Mouse (Mus musculus) urinary bladder, adult 18-20 months (tissue): ENCODE results near the gene Gbf1.

Source experiments
- DNase-seq, 2 experiments: peaks; one replicate each; pipeline ENCODE4 v3.0.0; 2022; ENCODE audit warnings: low spot score in 2 of 2, mixed read lengths in 2 of 2

Gbf1 gene

GRCm38 (mm10) chr19:46223118-46223517 lies 70.8 kb downstream of the Gbf1 start:
- no peak for DNase-seq

GRCm38 (mm10) chr19:46224882-46225281 lies 72.6 kb downstream of the Gbf1 start:
- no peak for DNase-seq

- no peak for DNase-seq
Measured at GRCm38 (mm10) chr19:46225506-46225905, 73.2 kb downstream of the Gbf1 start.

DNA sequence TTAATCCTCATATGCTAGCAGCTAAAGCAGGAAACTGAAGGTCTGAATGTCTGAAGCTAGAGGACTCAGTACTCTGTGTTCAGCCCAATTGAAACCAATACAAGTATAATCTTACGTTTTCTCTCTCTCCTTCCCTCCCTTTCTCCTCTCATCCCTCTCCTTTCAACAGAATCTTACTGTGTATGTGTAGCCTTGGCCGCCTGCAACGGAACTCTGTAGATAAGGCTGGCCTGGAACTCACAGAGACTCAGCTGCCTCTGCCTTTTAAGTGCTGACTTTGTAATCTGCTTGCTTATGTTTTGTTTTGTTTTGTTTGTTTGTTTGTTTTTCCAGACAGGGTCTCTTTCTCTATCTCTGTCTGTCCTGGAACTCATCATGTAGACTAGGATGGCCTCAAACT lies 74.0 kb downstream of the Gbf1 start:
- DNase-seq, result no peak

DNA sequence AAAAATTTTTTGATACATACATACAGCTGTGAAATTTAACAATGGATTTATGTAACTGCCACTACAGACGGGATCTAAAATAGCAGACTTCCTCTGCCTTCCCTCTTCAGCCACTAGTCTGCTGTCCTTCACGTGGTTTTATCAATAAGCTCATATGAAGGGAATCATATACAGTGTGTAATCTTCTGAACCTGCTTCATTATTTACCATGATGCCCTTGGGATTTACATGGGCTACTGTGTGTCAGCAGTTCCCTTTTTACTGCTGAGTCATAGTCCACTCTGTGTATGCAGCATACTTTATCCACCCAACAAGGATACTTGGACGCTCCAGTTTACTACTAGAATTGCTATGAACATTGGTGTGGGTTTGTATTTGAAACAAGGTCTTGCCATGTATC lies 75.0 kb downstream of the Gbf1 start:
- no peak for DNase-seq

DNA sequence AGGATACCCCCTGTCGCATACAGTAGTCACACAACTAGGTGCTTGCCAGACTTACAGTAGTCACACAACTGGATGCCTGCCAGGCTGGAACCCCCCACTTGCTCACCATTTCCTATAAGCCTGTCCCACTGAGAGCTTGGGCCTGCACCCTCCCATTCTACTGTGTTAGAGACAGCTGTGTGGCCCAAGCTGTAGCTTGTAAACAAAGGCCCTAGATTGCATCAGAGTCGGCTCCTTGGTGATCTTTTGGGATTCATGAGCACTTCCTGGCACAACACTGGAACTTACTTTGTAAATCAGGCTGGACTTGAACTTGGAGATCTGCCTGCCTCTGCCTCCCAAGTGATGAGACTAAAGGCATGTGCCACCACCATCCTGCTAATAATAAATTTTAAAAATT lies 82.1 kb downstream of the Gbf1 start:
- no peak for DNase-seq

DNA sequence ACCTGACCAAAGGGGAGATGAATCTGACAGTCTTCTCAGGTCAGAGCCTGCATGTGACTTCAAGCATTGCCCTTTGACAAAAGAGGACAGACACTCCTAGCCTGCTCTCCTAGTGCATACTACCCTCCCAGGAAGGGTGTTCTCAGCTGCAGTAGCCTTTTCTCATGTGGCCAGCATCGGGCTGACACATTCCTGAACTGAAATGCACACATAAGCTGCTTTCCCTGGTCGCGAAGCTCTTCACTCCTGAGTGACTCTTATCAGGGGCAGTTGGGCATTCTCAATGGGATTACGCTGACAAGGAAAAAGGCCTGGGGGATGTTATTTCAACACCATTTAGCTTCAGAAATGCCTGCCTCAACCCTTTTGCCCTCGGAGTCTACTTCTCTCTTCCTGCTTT lies 84.3 kb downstream of the Gbf1 start:
- no peak for DNase-seq

DNA sequence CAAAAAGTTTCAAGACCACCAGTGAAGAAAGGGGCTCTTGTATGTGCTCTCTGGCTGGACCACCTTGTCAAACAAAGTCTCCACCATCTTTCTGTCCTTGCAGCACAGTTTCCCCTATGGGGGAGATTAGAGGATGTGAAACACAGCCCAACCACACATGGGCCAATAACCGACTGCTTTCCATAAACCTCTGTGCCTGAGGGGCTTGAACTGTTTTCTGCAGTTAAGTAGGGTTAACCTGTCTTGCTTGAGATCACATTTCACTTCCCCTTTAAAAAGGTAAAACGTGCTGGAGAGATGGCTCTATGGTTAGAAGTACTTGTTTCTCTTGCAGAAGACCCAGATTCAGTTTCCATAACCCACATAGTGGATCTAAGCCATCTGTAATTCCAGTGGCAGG lies 87.9 kb downstream of the Gbf1 start:
- no peak for DNase-seq

DNA sequence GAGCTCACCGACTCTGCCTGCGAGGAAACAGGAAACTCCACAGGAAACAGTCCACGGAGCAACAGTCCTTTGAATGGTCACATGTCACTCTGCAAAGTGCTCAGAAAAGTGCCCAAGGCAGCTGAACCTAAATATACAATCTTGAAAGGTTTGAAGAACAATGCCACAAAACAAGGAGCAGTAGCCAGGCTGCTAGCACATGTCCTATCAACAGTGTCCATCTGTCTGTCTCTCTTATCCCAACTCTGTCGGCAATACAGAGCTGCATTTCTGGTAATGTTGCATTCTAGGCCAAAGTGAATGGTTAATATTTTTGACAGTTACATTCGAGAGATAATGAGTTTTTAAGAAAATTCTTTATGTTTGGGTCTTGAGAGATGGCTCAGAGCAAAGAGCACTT lies 90.1 kb downstream of the Gbf1 start:
- DNase-seq, result no peak

- DNase-seq, result no peak
Measured at GRCm38 (mm10) chr19:46244628-46245027, 92.3 kb downstream of the Gbf1 start.

GRCm38 (mm10) chr19:46248991-46249390 lies 96.7 kb downstream of the Gbf1 start:
- DNase-seq, result no peak

- DNase-seq, result no peak
Measured at GRCm38 (mm10) chr19:46254163-46254752, 101.9 kb downstream of the Gbf1 start.

DNA sequence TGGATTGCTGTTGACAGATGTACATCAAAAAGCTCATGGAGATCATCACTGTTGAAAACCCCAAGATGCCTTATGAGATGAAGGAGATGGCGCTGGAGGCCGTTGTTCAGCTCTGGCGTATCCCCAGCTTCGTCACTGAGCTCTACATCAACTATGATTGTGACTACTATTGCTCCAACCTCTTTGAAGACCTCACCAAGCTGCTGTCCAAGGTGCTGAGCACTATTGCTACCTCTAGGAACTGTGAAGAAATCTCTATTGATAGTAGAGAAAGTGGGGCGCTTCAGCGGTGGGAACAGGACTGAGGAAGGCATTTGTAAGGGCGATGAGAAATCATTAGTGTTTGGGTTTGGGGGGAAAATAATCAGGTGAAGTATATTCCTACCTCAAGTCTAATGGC lies 112.5 kb downstream of the Gbf1 start:
- no peak for DNase-seq

DNA sequence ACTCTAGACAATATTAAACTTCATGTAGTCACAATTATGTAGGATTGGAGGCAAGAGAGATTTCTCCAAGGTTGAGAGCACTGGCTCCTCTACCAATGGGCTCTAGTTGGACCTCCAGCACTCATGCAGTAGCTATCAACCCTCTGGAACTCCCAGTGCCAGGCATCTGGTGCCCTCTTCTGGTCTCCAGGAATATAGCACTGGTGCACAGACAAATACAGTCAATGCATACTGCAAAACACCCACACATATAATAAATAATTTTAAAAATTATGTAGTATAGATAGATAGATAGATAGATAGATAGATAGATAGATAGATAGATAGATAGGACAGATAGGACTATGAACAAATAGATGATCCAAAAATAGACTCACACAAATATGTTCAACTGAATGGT lies 123.0 kb downstream of the Gbf1 start:
- no peak for DNase-seq

DNA sequence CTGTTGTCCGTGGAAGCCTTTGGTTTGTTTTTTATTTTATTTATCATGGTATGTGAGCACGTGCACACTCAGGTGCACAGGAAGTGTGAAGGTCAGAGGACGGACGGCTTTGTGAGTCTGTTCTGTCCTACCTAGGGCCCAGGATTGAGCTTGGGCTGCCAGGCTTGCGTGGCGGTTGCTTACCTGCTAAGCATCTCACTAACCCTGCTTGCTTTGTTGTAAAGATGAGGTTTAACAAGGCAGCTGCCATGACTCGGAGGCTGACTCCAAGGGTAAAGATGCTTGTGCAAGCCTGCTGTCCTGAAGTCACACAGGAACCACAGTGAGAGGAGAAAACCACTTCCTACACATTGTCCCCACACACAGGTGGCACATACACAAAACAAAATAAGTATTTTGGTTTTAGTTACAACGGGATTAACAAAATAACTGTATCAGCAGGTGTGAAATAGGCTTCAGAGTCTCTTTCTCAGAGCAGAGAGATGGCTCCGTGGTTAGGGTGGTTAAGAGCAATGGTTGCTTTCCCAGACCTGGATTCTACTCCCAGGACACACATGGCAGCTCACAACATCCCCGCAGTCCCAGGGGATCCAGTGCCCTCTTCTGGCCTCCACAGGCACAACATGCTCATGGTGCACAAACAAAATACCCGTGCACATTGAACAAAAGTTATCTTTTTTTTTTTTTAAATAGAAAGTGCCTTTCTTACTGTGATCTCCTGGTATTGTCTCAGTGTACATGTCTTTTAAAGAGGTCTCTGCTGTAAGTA lies 130.0 kb downstream of the Gbf1 start:
- no peak for DNase-seq

GRCm38 (mm10) chr19:46284686-46285085 lies 132.4 kb downstream of the Gbf1 start:
- no peak for DNase-seq

DNA sequence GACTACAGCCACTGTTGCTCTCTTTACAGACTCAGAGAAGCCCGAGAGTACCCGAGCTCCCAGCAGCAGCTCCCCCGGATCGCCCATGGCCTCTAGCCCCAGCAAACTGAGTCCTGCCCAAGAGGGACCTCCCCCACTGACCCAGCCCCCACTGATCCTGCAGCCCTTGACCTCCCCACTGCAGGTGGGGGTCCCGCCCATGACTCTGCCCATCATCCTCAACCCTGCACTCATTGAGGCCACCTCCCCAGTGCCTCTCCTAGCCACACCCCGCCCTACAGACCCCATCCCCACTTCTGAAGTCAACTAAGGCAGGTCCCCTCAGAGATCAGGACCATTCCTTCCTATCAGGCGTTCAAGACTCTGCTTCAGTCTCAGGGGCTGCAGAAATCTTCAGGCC lies 133.3 kb downstream of the Gbf1 start:
- DNase-seq, result no peak

- no peak for DNase-seq
Measured at GRCm38 (mm10) chr19:46286047-46286446, 133.7 kb downstream of the Gbf1 start.

DNA sequence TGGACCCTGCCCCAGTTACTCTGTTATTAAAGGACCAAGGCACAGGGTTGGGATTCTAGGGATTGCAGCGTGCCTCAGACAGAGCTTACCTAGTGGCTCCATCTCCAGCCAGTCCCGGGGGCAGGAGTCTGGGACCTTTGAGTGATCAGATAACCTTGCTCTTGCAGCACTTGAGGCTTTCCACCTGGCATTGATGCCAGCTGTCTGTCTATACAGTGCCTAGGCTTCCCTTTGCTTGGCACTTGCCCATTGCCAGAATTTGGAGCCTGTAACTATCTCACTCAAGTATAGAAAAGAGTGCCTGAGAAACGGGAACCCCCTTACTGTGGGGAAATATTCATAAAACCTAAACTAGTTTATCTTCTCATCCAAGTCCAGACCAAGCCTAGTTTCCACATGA lies 134.6 kb downstream of the Gbf1 start:
- DNase-seq, result no peak

- DNase-seq, result no peak
Measured at GRCm38 (mm10) chr19:46287566-46287965, 135.3 kb downstream of the Gbf1 start.

DNA sequence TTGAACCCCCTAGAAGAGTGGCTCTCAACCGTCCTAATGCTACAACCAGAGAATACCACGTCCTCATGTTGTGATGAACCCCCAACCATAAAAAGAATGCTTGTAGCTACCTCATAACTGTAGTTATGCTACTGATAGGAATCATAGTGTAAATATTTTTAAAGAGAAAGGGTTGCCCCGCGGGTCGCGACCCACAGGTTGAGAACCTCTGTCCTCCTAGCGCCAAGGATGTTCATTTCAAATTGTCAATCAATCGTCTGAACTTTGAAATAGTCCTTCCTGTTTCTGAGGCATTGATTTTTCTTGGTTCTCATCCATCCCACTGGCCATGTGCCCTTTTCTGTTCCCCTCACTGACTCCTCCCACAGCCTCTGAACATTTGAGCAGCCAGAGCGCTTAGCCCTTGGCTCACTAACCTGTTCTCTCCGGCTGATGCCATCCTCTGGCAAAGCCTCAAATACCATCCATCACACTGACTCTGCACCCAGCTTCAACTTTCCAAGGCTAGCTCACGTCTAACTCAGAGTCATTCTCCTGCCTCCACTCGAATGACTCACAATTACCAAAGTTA lies 138.3 kb downstream of the Gbf1 start:
- DNase-seq, result no peak

GRCm38 (mm10) chr19:46296938-46297337 lies 144.6 kb downstream of the Gbf1 start:
- no peak for DNase-seq

DNA sequence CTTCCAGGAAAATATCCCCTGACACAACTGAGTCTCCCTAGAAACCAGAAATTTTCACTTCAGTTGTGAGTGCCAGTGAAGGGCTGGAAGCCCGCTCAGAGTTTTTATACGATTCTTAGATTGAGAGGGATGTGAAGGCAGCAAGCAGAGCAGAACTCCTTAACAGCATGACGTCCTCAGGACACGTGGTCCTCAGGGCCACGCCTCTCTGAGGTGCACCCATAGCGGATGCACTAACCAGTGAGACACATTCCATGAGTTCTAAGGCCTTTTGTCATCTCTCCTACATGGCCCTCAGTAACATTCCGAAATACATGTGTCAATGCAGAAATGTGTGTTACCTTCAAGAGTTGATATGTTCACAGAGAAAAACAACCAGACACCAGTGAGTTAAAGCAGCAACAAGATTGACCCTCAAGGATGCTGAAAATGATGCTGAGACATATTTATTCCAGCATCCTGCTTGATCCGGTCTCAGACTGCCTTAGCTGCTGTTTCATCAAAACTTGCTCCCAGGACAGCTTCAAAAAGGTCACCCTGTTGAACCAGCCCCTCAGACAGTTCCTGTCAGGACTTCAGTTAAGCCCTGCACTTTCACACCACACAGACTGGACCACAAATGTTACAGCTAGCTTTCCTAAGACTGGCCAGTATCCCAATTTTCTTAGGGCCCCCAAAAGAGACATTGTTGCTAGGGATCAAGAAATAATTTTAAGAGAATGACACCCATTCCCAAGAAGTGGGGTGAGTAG lies 148.2 kb downstream of the Gbf1 start:
- no peak for DNase-seq
